21 mouse cellular contexts compared by ENCODE assay signal in the genomic region with DNA sequence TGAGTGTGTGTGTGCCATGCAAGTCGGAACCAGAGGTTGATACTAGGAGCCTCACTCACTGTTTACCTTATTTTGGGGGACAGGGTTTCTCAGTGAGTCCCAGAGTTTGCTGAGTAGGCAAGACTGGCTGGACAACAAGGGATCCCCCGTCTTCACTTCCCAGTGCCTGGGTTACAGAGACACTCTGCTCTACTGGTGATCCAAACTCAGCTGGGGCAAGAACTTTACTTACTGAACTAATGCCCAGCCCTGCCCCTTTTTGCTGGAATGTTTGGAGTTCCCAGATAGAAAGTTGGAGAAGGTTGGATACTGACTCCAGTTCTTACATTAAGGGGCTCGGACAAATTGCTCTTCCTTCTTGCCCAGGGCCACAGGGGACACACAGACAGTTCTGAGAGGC.
"Had no signal": no experiment of that assay in that cellular context is flagged by ENCODE, and none has a peak within 500 bp of the region (broad histone marks: within the 10 kb centered on the region; RNA-seq: fewer than 3 reads in every experiment).

No protein-coding gene starts in this region.

- H3K36me3 ChIP-seq: heart, embryonic 12.5 days; hindbrain, embryonic 13.5 days; hindbrain, embryonic 15.5 days; limb, embryonic 10.5 days; limb, embryonic 12.5 days; liver, embryonic 13.5 days; liver, embryonic 15.5 days had no signal

- DNase-seq: gastrocnemius, postnatal 14 days; gastrocnemius, postnatal 36 days; kidney, adult 18-20 months; kidney, adult 8-10 months; kidney, postnatal 10 days; kidney, postnatal 25 days; kidney, postnatal 4 days; liver; liver, embryonic 13.5 days; liver, postnatal 0 days had no signal

- H3K4me2 ChIP-seq: heart, embryonic 12.5 days; hindbrain, embryonic 13.5 days; hindbrain, embryonic 15.5 days; limb, embryonic 12.5 days; liver, embryonic 11.5 days; liver, embryonic 13.5 days; liver, embryonic 15.5 days had no signal

- H3K9ac ChIP-seq: heart, embryonic 12.5 days; hindbrain, embryonic 13.5 days; hindbrain, embryonic 15.5 days; limb, embryonic 12.5 days; liver, embryonic 13.5 days; liver, embryonic 15.5 days; liver, postnatal 0 days had no signal

- H3K27ac ChIP-seq: hindbrain, embryonic 15.5 days; hindbrain, postnatal 0 days; layer of hippocampus, adult 2 months; left cerebral cortex, adult 2 months; limb, embryonic 10.5 days; limb, embryonic 12.5 days; liver, embryonic 13.5 days; liver, embryonic 15.5 days had no signal

- H3K27me3 ChIP-seq: heart, embryonic 12.5 days; hindbrain, embryonic 13.5 days; hindbrain, embryonic 15.5 days; limb, embryonic 12.5 days; liver, embryonic 15.5 days had no signal

- H3K4me3 ChIP-seq: heart, embryonic 12.5 days; hindbrain, embryonic 13.5 days; hindbrain, embryonic 15.5 days; layer of hippocampus, adult 2 months; left cerebral cortex, adult 2 months; limb, embryonic 10.5 days; limb, embryonic 12.5 days; liver, embryonic 13.5 days; liver, embryonic 15.5 days had no signal

- H3K9me3 ChIP-seq: heart, embryonic 12.5 days; hindbrain, embryonic 13.5 days; hindbrain, embryonic 15.5 days; limb, embryonic 10.5 days; liver, embryonic 13.5 days; liver, embryonic 15.5 days had no signal

- ATAC-seq: intestine, embryonic 16.5 days; liver, postnatal 0 days had no signal
